ENCODE assay signal across 25 mouse cellular contexts in the genomic region with DNA sequence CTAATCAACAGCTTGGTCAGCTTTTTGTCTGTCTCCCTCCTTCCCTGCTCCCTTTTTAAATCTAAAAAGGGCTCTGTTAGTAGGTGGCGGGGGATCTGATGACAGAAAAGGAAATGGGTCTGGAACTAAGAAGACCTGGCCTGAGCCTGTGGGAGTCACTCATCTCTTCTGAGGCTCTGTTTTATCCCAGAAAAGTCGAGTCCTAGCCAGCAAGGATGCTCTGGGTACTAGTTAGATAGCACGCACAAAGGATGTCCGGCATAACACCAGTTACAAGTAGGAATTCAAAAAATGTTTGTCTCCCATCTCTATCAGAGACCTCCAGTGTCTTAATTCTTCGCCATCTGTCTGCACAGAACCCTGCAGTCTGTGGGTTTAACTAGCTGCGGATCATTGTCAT. TPM values are rescaled to one million over a fixed set of nuclear protein-coding genes. Genes with fewer than 3 reads are reported as not detected.
DNase-seq lines count a peak whose midpoint lies in the region; ATAC-seq and TF ChIP-seq lines count a peak whose summit lies in the region.
"Had no signal": no experiment of that assay in that cellular context is flagged by ENCODE, and none has a peak within 500 bp of the region (broad histone marks: within the 10 kb centered on the region; RNA-seq: fewer than 3 reads in every experiment).

No protein-coding gene starts in this region.

- DNase-seq in frontal cortex, postnatal 25 days (ENCODE audit: low spot score in 2 of 2), result no peak
- peak; percentile 62 for DNase-seq in heart, adult 11 months
- DNase-seq in heart, postnatal 10 days, result no peak
- DNase-seq in heart, embryonic 10.5 days (ENCODE audit: low spot score), result no peak
- no peak for DNase-seq in heart, adult 2 months
- DNase-seq in brain, adult 2 months (ENCODE audit: low read depth, low spot score), result peak; percentile 16
- DNase-seq in layer of hippocampus, postnatal 36 days, result no peak
- DNase-seq: adrenal gland, adult 2 months; adrenal gland, adult 8-10 months; adrenal gland, postnatal 10 days; adrenal gland, postnatal 14 days; adrenal gland, postnatal 25 days; adrenal gland, postnatal 36 days; B cell, adult 2 months; cerebellum, adult 11 months; cerebellum, adult 11-12 months; cerebellum, adult 18-20 months had no signal

- no peak for TF ChIP-seq EP300 in heart, adult 2 months (IDR thresholded peaks at IDR 0.05; ENCODE audit: insufficient read depth, low read depth, low read length)

- peaks cover 26% of the 10 kb centered on the region for H3K4me1 ChIP-seq in heart, embryonic 10.5 days
- no peaks in the 10 kb centered on the region for H3K4me1 ChIP-seq in heart, adult 2 months (ENCODE audit: control insufficient read depth, insufficient read depth, low read length)

- no peak for TF ChIP-seq POLR2A in heart, adult 2 months (IDR thresholded peaks at IDR 0.05; ENCODE audit: insufficient read depth, low read depth, low read length)

- peak overlapping the region; percentile 47; the same call in 1 of the 2 replicates for H3K27ac ChIP-seq in heart, embryonic 10.5 days
- no peak overlapping the region for H3K27ac ChIP-seq in heart, adult 2 months

- H3K9me3 ChIP-seq in heart, embryonic 10.5 days, result no peaks in the 10 kb centered on the region
- H3K9me3 ChIP-seq: G1E had no signal

- H3K79me2 ChIP-seq in heart, adult 2 months (replicated peaks; ENCODE audit: control insufficient read depth, insufficient read depth, low read length), result no peaks in the 10 kb centered on the region

- no peaks in the 10 kb centered on the region for H3K27me3 ChIP-seq in heart, embryonic 10.5 days (ENCODE audit: insufficient read depth, poor library complexity, severe bottlenecking)
- no peaks in the 10 kb centered on the region for H3K27me3 ChIP-seq in heart, adult 2 months (ENCODE audit: control insufficient read depth, insufficient read depth, low read length)
- H3K27me3 ChIP-seq: CH12.LX, Patski had no signal

- intact Hi-C loops in heart, postnatal 10 days (cut with DNase I), result no loop called here
- intact Hi-C loops in heart, adult 2 months (cut with DNase I), result no loop called here

- no peak overlapping the region for H3K4me3 ChIP-seq in heart, embryonic 10.5 days
- H3K4me3 ChIP-seq in heart, adult 2 months, result no peak overlapping the region

- no peaks in the 10 kb centered on the region for H3K36me3 ChIP-seq in heart, embryonic 10.5 days
- H3K36me3 ChIP-seq in heart, adult 2 months (ENCODE audit: control insufficient read depth, insufficient read depth, low read length), result no peaks in the 10 kb centered on the region

- ATAC-seq in frontal cortex, adult (ENCODE audit: low TSS enrichment), result peak; percentile 56; the same call in 1 of the 2 replicates
- ATAC-seq: activated CD4-positive, CD25-positive, alpha-beta regulatory T cell, adult 4 months; CD4-positive, CD25-positive, alpha-beta regulatory T cell, adult 4 months; Patski had no signal

- 52% methylated on average over 6 of the region's 6 CpGs for WGBS in heart, embryonic 10.5 days
- WGBS in heart, adult 2 months, result 68% methylated on average over 6 of the region's 6 CpGs

- TF ChIP-seq CTCF in heart, adult 2 months (IDR thresholded peaks at IDR 0.05), result no peak

- H3K9ac ChIP-seq in heart, adult 2 months (ENCODE audit: low read depth, low read length), result no peak overlapping the region

RNA-seq across cellular contexts. Expression of a gene that starts 12.8 kb away (rescaled TPM):
- total RNA-seq in heart, postnatal 10 days (2021), result not detected
- not detected in 2 replicates for polyA plus RNA-seq in heart, embryonic 10.5 days (2016; fragmentation: Nextera tagmentation; extraction: Ambion mirVana)
- total RNA-seq in heart, adult 2 months (2021), result not detected
- polyA plus RNA-seq in heart, adult 2 months (2012; rRNA removed), result not detected in 2 replicates
- total RNA-seq in layer of hippocampus, postnatal 36 days (2021), result under 1 TPM; 0.32 to 0.40 TPM
- total RNA-seq: adrenal gland, adult 18-20 months; adrenal gland, adult 2 months; adrenal gland, postnatal 10 days; adrenal gland, postnatal 14 days; adrenal gland, postnatal 25 days; adrenal gland, postnatal 36 days had no signal
- polyA plus RNA-seq: activated CD4-positive, CD25-positive, alpha-beta regulatory T cell, adult 4 months; adrenal gland, adult 2 months; C2C12; CD4-positive, CD25-positive, alpha-beta regulatory T cell, adult 4 months; G1E; Patski had no signal

RNA-seq across cellular contexts. Expression of a gene that starts 47.4 kb away (rescaled TPM):
- 10 to 100 TPM; 51.6 to 56.2 TPM for total RNA-seq in heart, postnatal 10 days (2021)
- polyA plus RNA-seq in heart, embryonic 10.5 days (2016; fragmentation: Nextera tagmentation; extraction: Ambion mirVana), result 16.0 and 20.3 TPM in 2 replicates
- total RNA-seq in heart, adult 2 months (2021), result 10 to 100 TPM; 35.0 to 36.3 TPM
- 9.2 and 19.5 TPM in 2 replicates for polyA plus RNA-seq in heart, adult 2 months (2012; rRNA removed)
- total RNA-seq in layer of hippocampus, postnatal 36 days (2021), result 1 to 10 TPM; 2.9 to 4.0 TPM

Comparison
In these comparisons a context has a peak if more than half of its experiments do, and no peak if none do; other contexts are left out.
1. DNase-seq: peak in heart, adult 11 months (single experiment) and brain, adult 2 months (single experiment); none in frontal cortex, postnatal 25 days (0 of 2), heart, postnatal 10 days (0 of 2), heart, embryonic 10.5 days (single experiment), heart, adult 2 months (0 of 2) and layer of hippocampus, postnatal 36 days (0 of 2).
2. RNA of a gene that starts 47.4 kb away (total RNA-seq): 51.6 to 56.2 TPM in heart, postnatal 10 days and 35.0 to 36.3 TPM in heart, adult 2 months; 2.9 to 4.0 TPM in layer of hippocampus, postnatal 36 days; every median in the first group is over 4 times any median in the second.